Mouse (Mus musculus) embryonic fibroblast, embryonic 13.5 days (primary cell): ENCODE results near the gene Dnal4.

ENCODE experiments used
- CTCF ChIP-seq: IDR thresholded peaks from 2 replicates; pipeline ENCODE4 v1.5.1; 2011; ENCODE audit warnings: mild to moderate bottlenecking, control low read depth, low read length, moderate library complexity, borderline replicate concordance; ENCODE audit not compliant: insufficient read depth
- POLR2A ChIP-seq: IDR thresholded peaks from 2 replicates; pipeline ENCODE4 v1.6.1; 2011; ENCODE audit warnings: low read depth, mild to moderate bottlenecking, control low read depth, low read length, moderate library complexity

GRCm38 (mm10) chr15:79720267-79720666 lies 57.4 kb downstream of the Dnal4 start:
- TF ChIP-seq CTCF: no peak
- TF ChIP-seq POLR2A: no peak
